12 mouse cellular contexts compared by ENCODE assay signal in genomic region chr2:142732370-142732769, GRCm38 (mm10).
DNase-seq lines count a peak whose midpoint lies in the region; TF ChIP-seq lines count a peak whose summit lies in the region.
"Had no signal": no experiment of that assay in that cellular context is flagged by ENCODE, and none has a peak within 500 bp of the region (broad histone marks: within the 10 kb centered on the region; RNA-seq: fewer than 3 reads in every experiment).

No protein-coding gene starts in this region.

- peaks cover 12% of the 10 kb centered on the region for H3K4me1 ChIP-seq in cortical plate, adult 2 months (ENCODE audit: control insufficient read depth, insufficient read depth, low read length)
- H3K4me1 ChIP-seq: liver, embryonic 13.5 days; stomach, embryonic 15.5 days had no signal

- H3K27ac ChIP-seq in left cerebral cortex, adult 2 months: peak overlapping the region; percentile 80
- H3K27ac ChIP-seq in cortical plate, adult 2 months (ENCODE audit: insufficient read depth, low read length): peak overlapping the region; percentile 74
- H3K27ac ChIP-seq: liver, embryonic 13.5 days; stomach, embryonic 15.5 days had no signal

- intact Hi-C loops in left cerebral cortex, adult 2 months (cut with DNase I): loop anchor here (5.0 kb wide), 1 partner anchor 220 kb away; no protein-coding TSS in a partner anchor

- TF ChIP-seq POLR2A in cortical plate, adult 2 months (IDR thresholded peaks at IDR 0.05; ENCODE audit: extremely low read depth, insufficient read depth, low read length): no peak

- peak; percentile 11 to 64 for DNase-seq in adrenal gland, adult (ENCODE audit: inconsistent age in 2 of 2, low spot score in 1 of 2)
- DNase-seq in adrenal gland, postnatal 4 days (ENCODE audit: low spot score in 2 of 2): no peak
- peak in 1 of 2 experiments; percentile 22 for DNase-seq in left cerebral cortex, adult 2 months (ENCODE audit: extremely low spot score in 1 of 2, low spot score in 2 of 2)
- no peak for DNase-seq in left cerebral cortex, adult 11 months (ENCODE audit: low spot score)
- peak; percentile 8 for DNase-seq in adrenal gland, postnatal 14 days
- DNase-seq in embryo, embryonic 9.5 days (ENCODE audit: extremely low spot score): no peak
- DNase-seq in MN1 (ENCODE audit: low spot score): no peak
- DNase-seq: kidney, postnatal 25 days; liver, embryonic 13.5 days had no signal

- no peak for TF ChIP-seq CTCF in left cerebral cortex, adult 2 months (IDR thresholded peaks at IDR 0.05)
- no peak for TF ChIP-seq CTCF in cortical plate, adult 2 months (IDR thresholded peaks at IDR 0.05; ENCODE audit: extremely low read depth, insufficient read depth, low read length)

- H3K4me3 ChIP-seq in left cerebral cortex, adult 2 months: no peak overlapping the region
- H3K4me3 ChIP-seq in cortical plate, adult 2 months (ENCODE audit: insufficient read depth, low read length): no peak overlapping the region
- H3K4me3 ChIP-seq: liver, embryonic 13.5 days; myocyte; stomach, embryonic 15.5 days had no signal

Comparison
In these comparisons a context has a peak if more than half of its experiments do, and no peak if none do; other contexts are left out.
1. DNase-seq: peak in adrenal gland, adult (2 of 2) and adrenal gland, postnatal 14 days (single experiment); none in adrenal gland, postnatal 4 days (0 of 2), left cerebral cortex, adult 11 months (single experiment), embryo, embryonic 9.5 days (single experiment) and MN1 (single experiment).